Mouse (Mus musculus) yolk sac, embryonic 10.5 days (tissue): Measurements from ENCODE around the gene Gna13.

Source experiments
- DNase-seq: peaks from one replicate; pipeline ENCODE4 v3.0.0-alpha.2; 2017; ENCODE audit warnings: low spot score

Gene Gna13

DNA sequence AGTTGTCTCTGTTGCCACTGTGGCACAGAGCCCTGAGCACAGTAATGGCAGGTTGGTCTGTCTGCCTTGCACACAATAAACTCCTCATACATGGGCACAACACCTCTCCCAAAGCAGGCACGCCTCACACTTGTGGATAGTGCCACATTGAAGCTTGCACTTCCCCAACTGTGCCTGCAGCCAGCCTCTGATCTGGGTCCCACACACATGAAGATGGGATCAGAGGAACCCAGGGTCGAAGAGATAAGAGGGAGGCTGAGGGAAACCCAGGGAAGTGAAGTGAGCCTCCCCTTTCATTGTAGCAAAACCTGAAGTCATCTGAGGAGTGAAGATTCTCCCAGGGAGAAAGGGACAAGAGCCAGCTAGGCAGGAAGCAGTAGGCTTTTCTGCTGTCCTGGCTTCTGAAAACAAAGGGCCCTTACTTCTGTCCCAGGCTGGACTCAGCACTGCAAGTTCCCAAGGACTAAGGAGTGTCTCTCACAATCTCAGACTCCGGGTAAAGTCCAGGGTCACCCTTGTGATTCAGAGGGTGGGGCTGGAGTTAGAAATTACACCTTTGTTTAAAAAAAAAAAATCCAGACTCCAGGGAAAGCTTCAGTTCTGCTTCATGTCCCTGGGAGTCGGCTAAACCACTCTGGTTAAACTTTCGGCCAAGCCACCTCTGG is 12.8 kb upstream of the Gna13 start:
- no peak for DNase-seq

DNA sequence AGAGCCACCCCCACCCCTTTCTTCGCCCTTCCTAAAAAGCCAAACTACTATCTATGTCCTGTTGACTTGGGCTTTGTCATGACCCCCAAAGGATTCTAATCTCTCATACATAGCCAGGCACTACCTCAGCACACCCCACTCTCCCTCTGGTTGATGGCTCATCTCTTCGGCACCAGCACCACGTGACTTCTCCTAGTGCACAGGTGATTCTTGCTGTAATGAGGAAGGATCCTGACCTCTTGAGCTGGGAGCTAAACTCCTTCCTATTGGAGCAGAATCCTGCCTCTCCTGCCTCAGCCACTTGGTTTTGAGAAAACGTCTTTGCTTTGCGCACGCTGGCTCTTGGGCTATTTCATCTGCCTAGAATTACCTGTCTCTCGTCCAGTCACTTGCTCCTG is 12.3 kb upstream of the Gna13 start:
- peak; percentile 87 for DNase-seq

DNA sequence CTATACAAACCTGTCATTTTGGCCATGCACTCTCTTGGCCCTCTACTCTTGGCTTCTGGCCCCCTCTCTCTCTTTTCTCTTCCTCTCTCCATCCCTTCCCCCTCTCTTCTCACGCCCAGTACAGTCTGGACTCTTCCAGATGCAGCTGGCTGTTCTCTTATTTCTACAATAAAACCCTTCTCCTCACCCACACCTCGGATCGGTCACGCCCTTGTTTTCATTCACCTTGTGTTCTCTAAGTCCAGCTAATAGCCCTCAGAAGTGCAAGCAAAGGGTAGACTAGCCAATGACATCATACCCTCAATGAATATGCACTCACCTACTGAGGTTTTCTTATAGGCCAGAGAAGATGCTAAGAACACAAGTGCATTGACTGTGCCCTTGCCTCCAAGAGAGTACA is 11.1 kb upstream of the Gna13 start:
- no peak for DNase-seq

DNA sequence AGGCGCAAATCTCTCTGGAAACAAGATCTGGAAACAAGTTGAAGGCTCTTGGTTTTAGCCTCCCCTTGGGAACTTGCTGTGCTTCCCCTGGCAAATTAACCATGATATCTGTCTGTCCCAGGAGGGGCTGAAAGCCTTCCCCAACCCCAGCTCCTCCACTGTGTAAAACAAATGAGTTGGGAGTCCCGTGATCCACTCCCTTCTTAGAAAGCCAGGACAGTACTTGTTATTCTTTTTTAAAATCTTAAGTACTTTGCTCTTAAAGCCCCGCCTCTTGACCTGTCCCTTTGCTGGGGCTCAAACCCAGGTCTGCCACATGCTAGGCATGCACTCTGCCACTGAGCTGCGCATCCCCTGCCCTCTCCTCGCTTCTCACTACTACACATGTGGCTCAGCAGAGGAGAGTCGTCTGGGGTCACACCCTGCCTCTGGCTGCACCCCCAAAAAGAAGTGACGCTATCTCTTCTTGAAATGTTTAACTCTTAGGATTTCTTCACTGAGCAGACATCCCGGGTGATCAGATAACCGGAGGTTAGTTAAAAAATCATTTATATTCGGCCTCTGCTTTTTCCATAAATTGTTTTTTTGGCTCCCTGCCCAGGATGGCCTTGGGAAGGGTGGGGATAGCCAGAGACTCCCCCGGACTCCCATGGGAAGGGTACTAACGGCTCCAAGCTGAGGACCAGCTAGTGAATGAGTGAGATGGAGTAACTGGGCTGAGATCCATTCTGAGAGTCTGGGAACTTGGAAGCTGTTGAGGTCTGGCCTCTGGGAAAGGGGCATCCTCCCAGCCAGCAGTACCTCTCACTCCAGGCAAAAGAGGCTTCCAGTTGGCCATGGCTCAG is 9.0 kb upstream of the Gna13 start:
- DNase-seq, result no peak

- DNase-seq, result no peak
Observed at GRCm38 (mm10) chr11:109354236-109354613, 8.4 kb upstream of the Gna13 start.

GRCm38 (mm10) chr11:109355771-109356388 is 6.8 kb upstream of the Gna13 start:
- DNase-seq, result no peak

DNA sequence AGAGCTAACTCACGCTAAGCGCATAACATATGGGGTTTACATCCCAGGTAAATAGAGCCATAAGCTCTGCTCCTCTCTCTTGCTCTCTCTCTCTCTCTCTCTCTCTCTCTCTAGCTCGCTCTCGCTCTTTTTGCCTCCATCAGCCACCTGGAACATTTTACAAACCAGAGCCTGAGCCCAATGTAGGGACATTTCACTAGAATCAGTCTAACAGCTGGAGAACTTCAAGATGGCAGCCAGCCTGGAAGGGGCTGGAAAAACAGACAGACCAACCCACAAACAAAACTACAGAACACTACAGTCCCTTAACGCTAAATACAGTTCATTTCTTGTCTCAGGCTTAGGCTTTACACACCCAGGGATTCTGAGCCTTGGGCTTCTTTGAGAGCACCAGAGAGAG is 5.5 kb upstream of the Gna13 start:
- no peak for DNase-seq

GRCm38 (mm10) chr11:109358549-109358948 is 4.1 kb upstream of the Gna13 start:
- no peak for DNase-seq

- no peak for DNase-seq
Observed at GRCm38 (mm10) chr11:109359043-109359752, 3.4 kb upstream of the Gna13 start.

DNA sequence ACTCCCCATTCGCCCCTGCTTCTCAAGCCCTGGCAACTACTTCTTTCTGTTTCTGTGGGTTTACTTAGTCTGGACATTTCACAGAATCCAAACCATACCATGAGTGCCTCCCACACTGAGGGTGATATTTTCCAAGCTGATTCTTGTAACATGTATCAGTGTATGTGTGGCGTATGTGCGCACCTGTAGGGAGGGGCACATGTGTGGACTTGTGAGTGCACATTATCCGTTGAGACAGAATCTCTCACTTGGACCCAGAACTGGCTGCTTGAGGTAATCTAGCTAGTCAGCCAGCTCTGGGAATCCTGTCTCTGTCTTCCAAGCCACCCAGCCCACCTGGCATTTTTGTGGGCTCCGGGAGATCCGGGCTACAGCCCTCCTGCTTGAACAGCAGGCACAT is 2.5 kb upstream of the Gna13 start:
- DNase-seq, result no peak

DNA sequence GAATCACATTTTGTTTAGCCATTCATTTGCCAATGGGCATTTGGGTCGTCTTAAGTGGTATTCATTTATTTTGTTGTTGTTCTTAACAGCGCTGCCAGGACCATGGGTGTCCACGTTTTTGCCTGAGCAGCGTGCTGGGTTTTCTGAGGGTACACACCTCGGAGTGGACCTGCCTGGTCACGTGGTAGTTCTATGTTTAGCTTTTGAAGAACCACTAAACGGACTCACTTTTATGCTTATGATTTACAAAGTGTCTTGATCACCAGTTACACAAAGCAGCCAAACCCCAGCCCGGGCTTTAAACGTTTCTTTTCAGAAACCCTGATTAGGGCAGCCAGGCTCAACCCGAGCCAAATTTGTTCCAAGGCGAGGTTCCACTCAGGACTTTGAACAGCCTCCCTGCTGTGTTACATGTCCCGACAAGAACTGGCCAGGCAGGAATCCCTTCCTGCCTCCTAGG is 2.0 kb upstream of the Gna13 start:
- no peak for DNase-seq

GRCm38 (mm10) chr11:109361241-109361630 is 1.4 kb upstream of the Gna13 start:
- no peak for DNase-seq

DNA sequence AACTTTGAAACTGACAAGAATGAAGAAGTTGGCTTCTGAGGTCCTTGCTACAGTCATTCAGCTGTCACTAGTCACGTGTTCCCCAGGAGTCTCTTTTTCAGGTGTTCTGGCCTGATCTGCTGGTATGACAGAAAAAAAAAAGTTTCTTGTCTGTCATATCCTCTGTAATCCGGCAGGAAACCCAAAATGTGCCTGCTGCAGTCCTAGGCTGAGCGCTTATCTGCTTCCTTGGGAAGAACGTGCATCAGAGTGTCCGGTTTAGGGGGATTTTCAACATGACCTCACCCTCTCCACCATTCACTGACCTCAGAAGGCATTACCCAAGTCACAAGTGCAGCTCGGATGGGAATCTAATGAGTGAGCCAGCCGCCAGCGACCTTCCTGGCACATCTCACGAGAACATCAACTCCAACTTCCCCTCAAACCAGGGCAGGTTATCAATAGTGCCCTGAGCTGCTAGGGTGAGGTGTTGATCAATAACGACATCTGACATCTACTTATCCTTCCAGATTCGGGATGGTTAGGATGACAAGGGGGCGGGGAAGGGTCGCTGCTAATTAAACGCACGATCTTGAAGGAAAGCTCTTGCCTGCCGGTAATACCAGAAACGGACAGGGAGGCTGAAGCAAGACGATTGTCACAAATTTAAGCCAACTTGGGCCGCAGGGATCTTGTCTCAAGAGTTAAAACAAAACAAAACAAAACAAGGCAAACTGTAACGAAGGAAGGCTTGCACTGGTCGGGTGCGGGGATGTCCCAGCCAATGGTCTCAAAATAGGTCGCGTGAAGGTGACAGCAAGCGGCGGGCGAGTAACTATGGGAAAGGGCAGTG is 784 bp upstream of the Gna13 start:
- no peak for DNase-seq

GRCm38 (mm10) chr11:109363191-109364133 is 831 bp downstream of the Gna13 start:
- DNase-seq, result no peak

DNA sequence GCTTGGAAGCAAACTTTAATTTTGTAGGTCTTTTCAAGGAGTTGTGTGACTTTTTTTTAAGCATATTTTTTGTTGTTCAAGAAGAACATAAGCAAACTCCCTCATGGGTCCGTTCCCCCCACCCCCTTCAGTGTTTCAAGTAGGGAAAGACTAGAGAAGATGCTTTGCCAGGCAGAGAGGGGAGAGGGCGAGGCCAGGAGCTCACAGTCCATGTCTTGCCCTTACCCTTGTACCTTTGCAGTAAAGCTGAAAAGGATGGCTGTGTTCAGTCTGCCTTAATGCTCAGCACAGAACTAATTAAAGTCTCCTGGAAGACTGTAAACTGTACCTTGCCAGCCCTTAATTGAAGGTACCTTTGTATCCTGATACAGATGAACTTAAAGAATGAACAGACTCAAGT is 1.7 kb downstream of the Gna13 start:
- DNase-seq, result no peak

GRCm38 (mm10) chr11:109364881-109365280 is 2.2 kb downstream of the Gna13 start:
- DNase-seq, result no peak

DNA sequence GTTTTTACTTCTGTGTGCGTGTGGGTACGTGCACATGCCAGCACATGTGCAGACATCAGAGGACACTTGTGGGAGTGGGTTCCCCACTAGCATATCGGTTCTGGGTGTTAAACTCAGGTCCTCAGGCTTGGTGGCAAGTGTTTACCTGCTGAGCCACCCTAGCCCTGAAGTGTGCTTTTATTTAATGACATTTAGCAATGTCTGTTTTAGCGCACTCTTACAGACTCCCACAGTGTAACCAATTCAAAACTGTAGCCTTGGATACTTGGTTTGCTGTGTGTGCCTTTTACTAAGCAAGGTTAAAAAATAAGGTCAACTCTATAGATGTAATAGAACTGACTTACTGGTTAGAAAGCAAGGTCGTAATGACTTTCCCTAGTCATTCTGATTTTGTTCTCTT is 3.2 kb downstream of the Gna13 start:
- DNase-seq, result no peak

DNA sequence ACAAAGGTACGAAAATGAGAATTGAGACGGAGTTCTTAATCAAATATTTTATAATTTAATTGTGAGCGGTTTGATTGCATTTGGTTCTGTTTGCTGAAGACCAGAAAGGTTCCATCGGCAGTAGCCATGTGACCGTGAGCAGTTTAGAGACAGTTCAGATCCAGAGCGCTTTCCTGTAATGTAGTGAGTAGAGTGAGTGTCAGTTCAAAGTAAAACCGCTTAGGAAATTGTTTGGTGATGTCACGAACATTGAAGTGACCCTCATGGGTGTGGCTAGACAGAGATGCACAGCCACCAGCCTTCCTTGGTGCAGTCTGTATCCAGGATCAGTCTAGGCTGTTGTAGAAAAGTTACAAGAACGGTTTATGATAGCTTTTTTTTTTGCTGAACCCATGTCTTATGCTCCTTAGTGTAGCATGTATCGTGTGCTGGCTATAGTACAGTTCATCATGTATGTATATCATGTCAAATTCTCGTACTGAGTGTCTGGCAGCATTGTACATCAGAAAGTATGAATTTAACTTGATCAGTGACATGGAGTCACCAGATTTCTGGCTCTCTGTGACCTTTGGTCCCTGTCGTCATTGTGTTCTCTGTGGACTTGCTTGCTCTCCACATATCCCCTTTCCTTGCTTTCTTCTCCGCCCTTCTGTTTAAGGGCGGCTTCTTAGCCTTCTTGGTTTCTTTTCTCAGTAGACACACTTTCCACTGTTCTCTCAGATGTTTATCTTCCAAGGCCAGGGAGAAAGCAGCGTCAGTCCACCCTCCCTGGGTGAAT is 4.4 kb downstream of the Gna13 start:
- DNase-seq, result peak; percentile 66

DNA sequence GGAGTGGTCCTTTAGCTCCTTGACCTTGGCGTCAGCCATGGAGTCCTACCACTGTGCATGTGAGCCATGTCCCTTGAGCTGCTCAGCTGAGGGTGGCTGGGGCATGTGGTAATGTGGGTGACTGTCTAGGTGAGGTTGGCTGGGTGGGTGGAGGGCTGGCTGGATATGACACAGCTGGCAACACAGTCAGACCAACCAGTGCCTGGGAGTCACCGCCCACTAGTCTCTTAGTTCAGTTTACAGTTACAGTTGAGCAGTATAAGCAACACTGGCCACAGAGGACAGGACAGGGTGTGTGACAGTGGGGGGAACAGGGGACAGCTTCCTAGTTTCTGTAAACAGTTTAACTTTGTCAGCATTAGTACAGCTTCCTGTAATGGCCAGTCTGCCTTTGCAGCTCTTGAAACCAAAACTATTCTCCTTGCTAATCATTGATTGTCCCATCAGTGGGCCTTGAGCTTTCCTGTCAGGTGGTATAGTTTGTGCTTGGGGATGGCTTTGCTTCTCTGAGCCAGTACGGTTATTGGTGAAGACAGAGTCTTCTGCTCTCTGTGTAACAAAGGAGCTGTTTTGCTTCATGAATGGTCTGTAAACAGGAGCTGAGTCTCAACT is 6.5 kb downstream of the Gna13 start:
- no peak for DNase-seq
